Mouse (Mus musculus) ES-E14 (cell line): Measurements from ENCODE around the gene Cep164. TPM values are rescaled to one million over a fixed set of nuclear protein-coding genes. Genes with fewer than 3 reads are reported as not detected.
A peak's percentile ranks its signal among the peaks of the same experiment; 100 is the strongest.

ENCODE experiments used
- DNase-seq: peaks from one replicate; pipeline ENCODE4 v3.0.0-alpha.2; 2013; ENCODE audit warnings: low read depth, low spot score
- H3K27ac ChIP-seq: 2 replicates; pipeline ENCODE4 v1.5.1; 2012; ENCODE audit warnings: low read depth, mild to moderate bottlenecking, low read length, moderate library complexity, mixed read lengths; ENCODE audit not compliant: poor library complexity, insufficient read depth, severe bottlenecking
- H3K36me3 ChIP-seq: 2 replicates; pipeline ENCODE4 v1.6.1; 2012; ENCODE audit warnings: mild to moderate bottlenecking, low read length, moderate library complexity, mixed read lengths; ENCODE audit not compliant: control insufficient read depth, poor library complexity, insufficient read depth, severe bottlenecking
- H3K4me1 ChIP-seq, 2 experiments: fragments of 150-350 bp in 1 of 2; sonication (generic) in 1 of 2; 2 replicates each; pipeline ENCODE4 v1.6.1; 2012; ENCODE audit warnings: low read length in 2 of 2, mild to moderate bottlenecking in 1 of 2, mixed read lengths in 1 of 2; ENCODE audit not compliant: control insufficient read depth in 2 of 2, insufficient read depth in 2 of 2, poor library complexity in 1 of 2
- H3K4me3 ChIP-seq, 2 experiments: fragments of 150-350 bp in 1 of 2; sonication (generic) in 1 of 2; 2 replicates each; pipeline ENCODE4 v1.5.1; 2012; ENCODE audit warnings: low read length in 2 of 2, low read depth in 1 of 2, mild to moderate bottlenecking in 1 of 2, mixed read lengths in 1 of 2; ENCODE audit not compliant: insufficient read depth in 1 of 2, poor library complexity in 1 of 2, severe bottlenecking in 1 of 2
- H3K9ac ChIP-seq: 2 replicates; pipeline ENCODE4 v1.6.1; 2012; ENCODE audit warnings: low read depth, mild to moderate bottlenecking, low read length, mixed read lengths; ENCODE audit not compliant: poor library complexity, insufficient read depth, severe bottlenecking
- H3K9me3 ChIP-seq: fragments of 150-350 bp; sonication (generic); 2 replicates; pipeline ENCODE4 v1.6.1; 2012; ENCODE audit warnings: low read depth, mild to moderate bottlenecking, low read length; ENCODE audit not compliant: control insufficient read depth, insufficient read depth
- CHD2 ChIP-seq: IDR thresholded peaks from 2 replicates; pipeline ENCODE4 v1.6.1; 2014; ENCODE audit warnings: mild to moderate bottlenecking, low read depth, low read length, inconsistent platforms
- HCFC1 ChIP-seq: IDR thresholded peaks from 2 replicates; pipeline ENCODE4 v1.6.1; 2012; ENCODE audit warnings: low read length, inconsistent platforms, borderline replicate concordance; ENCODE audit not compliant: insufficient read depth
- MAFK ChIP-seq: IDR thresholded peaks from 2 replicates; pipeline ENCODE4 v1.6.1; 2014; ENCODE audit warnings: mild to moderate bottlenecking, low read depth, low read length, inconsistent platforms; ENCODE audit not compliant: insufficient read depth
- ZC3H11A ChIP-seq: IDR thresholded peaks from 2 replicates; pipeline ENCODE4 v1.6.1; 2012; ENCODE audit warnings: low read depth, mild to moderate bottlenecking, inconsistent platforms, low read length, borderline replicate concordance
- ZNF384 ChIP-seq: IDR thresholded peaks from 2 replicates; pipeline ENCODE4 v1.6.1; 2012; ENCODE audit warnings: low read depth, low read length, inconsistent platforms
- in situ Hi-C, 2 experiments: fragments of 600-800 bp; cut with MboI; formaldehyde crosslinking; loops; one replicate each; pipeline ENCODE4 v1.15.1; 2025; ENCODE audit warnings: low sequenced_read_pairs in 2 of 2, inconsistent platforms in 1 of 2; ENCODE audit not compliant: unreplicated experiment in 2 of 2
- total RNA-seq: library from RNA; depleted of rRNA; stranded (reverse); fragments of 300-350 nt; gene quantifications from 2 replicates; pipeline ENCODE4 v1.2.3, GENCODE M21; 2012

Gene Cep164
- total RNA-seq, 1 experiment, result 19.1 TPM

- DNase-seq, result no peak
- in situ Hi-C loops, result no loop called here
- H3K9ac ChIP-seq, result no peak overlapping the region
- H3K27ac ChIP-seq, result no peak overlapping the region
- no peak overlapping the region for H3K4me3 ChIP-seq
- no peaks in the 10 kb centered on the region for H3K9me3 ChIP-seq
- TF ChIP-seq HCFC1 (no peak), ZC3H11A (no peak), MAFK (no peak), ZNF384 (no peak), CHD2 (no peak)
- H3K4me1 ChIP-seq, result no peaks in the 10 kb centered on the region; a peak in 1 of 4 replicates
- H3K36me3 ChIP-seq, result no peaks in the 10 kb centered on the region
Measured at GRCm38 (mm10) chr9:45833461-45833860, 5.0 kb upstream of the Cep164 start.

GRCm38 (mm10) chr9:45832898-45833297 lies 4.4 kb upstream of the Cep164 start:
- Histone ChIP-seq H3K27ac (no peak overlapping the region), H3K36me3 (no peaks in the 10 kb centered on the region), H3K9ac (no peak overlapping the region), H3K9me3 (no peaks in the 10 kb centered on the region), H3K4me1 (no peaks in the 10 kb centered on the region; a peak in 1 of 4 replicates), H3K4me3 (no peak overlapping the region)
- in situ Hi-C loops, result no loop called here
- no peak for DNase-seq
- TF ChIP-seq ZC3H11A, result no peak
- no peak for TF ChIP-seq ZNF384
- TF ChIP-seq CHD2, result no peak
- TF ChIP-seq HCFC1, result no peak
- no peak for TF ChIP-seq MAFK

GRCm38 (mm10) chr9:45829107-45829506 lies 616 bp upstream of the Cep164 start:
- Histone ChIP-seq H3K9ac (no peak overlapping the region), H3K9me3 (no peaks in the 10 kb centered on the region), H3K4me3 (peak overlapping the region in 1 of 2 experiments; percentile 85; a peak in 2 of 4 replicates), H3K36me3 (no peaks in the 10 kb centered on the region), H3K4me1 (no peaks in the 10 kb centered on the region; a peak in 1 of 4 replicates), H3K27ac (no peak overlapping the region)
- in situ Hi-C loops, result no loop called here
- peak; percentile 94 for DNase-seq
- peak; percentile 80 for TF ChIP-seq ZNF384
- TF ChIP-seq ZC3H11A, result peak; percentile 61; the same call in 1 of the 2 replicates
- TF ChIP-seq MAFK, result no peak

GRCm38 (mm10) chr9:45827663-45828290 lies 714 bp downstream of the Cep164 start:
- no peak for DNase-seq
- in situ Hi-C loops, result no loop called here
- TF ChIP-seq ZNF384, result no peak
- TF ChIP-seq MAFK, result no peak
- no peak for TF ChIP-seq CHD2
- TF ChIP-seq HCFC1, result no peak
- TF ChIP-seq ZC3H11A, result no peak
- H3K36me3 ChIP-seq, result no peaks in the 10 kb centered on the region
- no peak overlapping the region for H3K27ac ChIP-seq
- no peaks in the 10 kb centered on the region for H3K4me1 ChIP-seq
- H3K9me3 ChIP-seq, result no peaks in the 10 kb centered on the region
- H3K4me3 ChIP-seq, result peak overlapping the region; percentile 85
- peak overlapping the region; percentile 80 for H3K9ac ChIP-seq

- in situ Hi-C loops, result no loop called here
- peaks cover 2% of the 10 kb centered on the region for H3K36me3 ChIP-seq
- no peak for TF ChIP-seq ZNF384
- TF ChIP-seq HCFC1, result no peak
Measured at GRCm38 (mm10) chr9:45818406-45819011, 10.0 kb downstream of the Cep164 start.

More at GRCm38 (mm10) chr9:45818406-45819011, 10.0 kb downstream of the Cep164 start:
- Histone ChIP-seq H3K9ac (no peak overlapping the region), H3K9me3 (no peaks in the 10 kb centered on the region), H3K27ac (no peak overlapping the region), H3K4me3 (no peak overlapping the region), H3K4me1 (no peaks in the 10 kb centered on the region)
- no peak for DNase-seq
